Mouse (Mus musculus) heart, adult 2 months (tissue): ENCODE data around the gene Olfr1415.

ENCODE experiments used
- CTCF ChIP-seq: fragments of 200-600 bp; IDR thresholded peaks from 2 replicates; pipeline ENCODE4 v1.8.1; 2022; ENCODE audit warnings: antibody characterized with exemption, mild to moderate bottlenecking, moderate library complexity
- EP300 ChIP-seq: fragments of 200-500 bp; IDR thresholded peaks from 2 replicates; pipeline ENCODE4 v1.6.1; 2011; ENCODE audit warnings: low read depth, low read length, control low read depth; ENCODE audit not compliant: insufficient read depth
- POLR2A ChIP-seq: fragments of 200-500 bp; IDR thresholded peaks from 2 replicates; pipeline ENCODE4 v1.6.1; 2011; ENCODE audit warnings: mild to moderate bottlenecking, low read depth, low read length, control low read depth; ENCODE audit not compliant: insufficient read depth

GRCm38 (mm10) chr1:92473165-92474041 lies 22.5 kb downstream of the Olfr1415 start, which contains the start of gene Ndufa10:
- TF ChIP-seq CTCF: no peak
- TF ChIP-seq POLR2A: peak; percentile 92
- TF ChIP-seq EP300: peak; percentile 79; the same call in 1 of the 2 replicates
